Mouse (Mus musculus): ENCODE measurements around the gene Tmem97.

Tmem97 gene

GRCm38 (mm10) chr11:78512025-78512957 lies 38.3 kb downstream of the Tmem97 start, which contains the start of the genes Tmem199 and Poldip2:
Tmem199 (minus strand) TSS chr11:78512172.
Poldip2 (plus strand) TSS chr11:78512193.
- peak; percentile 92 for DNase-seq (ENCODE audit: low read depth, low spot score)

GRCm38 (mm10) chr11:78509148-78509547 lies 41.4 kb downstream of the Tmem97 start:
- DNase-seq (ENCODE audit: low read depth, low spot score) = no peak

GRCm38 (mm10) chr11:78505430-78505829 lies 45.1 kb downstream of the Tmem97 start:
- DNase-seq (ENCODE audit: low read depth, low spot score) = no peak

GRCm38 (mm10) chr11:78502909-78503650 lies 47.5 kb downstream of the Tmem97 start, which contains the start of gene Sebox:
Sebox (plus strand) TSS chr11:78503447.
- DNase-seq (ENCODE audit: low read depth, low spot score) = no peak

DNA sequence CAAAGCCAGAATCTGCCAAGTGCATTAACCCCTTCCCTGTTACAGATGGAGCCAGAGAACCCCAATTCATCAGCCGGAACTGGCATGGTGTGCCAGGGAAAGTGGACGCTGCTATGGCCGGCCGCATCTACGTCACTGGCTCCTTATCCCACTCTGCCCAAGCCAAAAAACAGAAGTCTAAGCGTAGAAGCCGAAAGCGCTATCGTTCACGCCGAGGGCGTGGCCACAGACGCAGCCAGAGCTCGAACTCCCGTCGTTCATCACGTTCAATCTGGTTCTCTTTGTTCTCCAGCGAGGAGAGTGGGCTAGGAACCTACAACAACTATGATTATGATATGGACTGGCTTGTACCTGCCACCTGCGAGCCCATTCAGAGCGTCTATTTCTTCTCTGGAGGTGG lies 49.0 kb downstream of the Tmem97 start:
- no peak for DNase-seq (ENCODE audit: low read depth, low spot score)

DNA sequence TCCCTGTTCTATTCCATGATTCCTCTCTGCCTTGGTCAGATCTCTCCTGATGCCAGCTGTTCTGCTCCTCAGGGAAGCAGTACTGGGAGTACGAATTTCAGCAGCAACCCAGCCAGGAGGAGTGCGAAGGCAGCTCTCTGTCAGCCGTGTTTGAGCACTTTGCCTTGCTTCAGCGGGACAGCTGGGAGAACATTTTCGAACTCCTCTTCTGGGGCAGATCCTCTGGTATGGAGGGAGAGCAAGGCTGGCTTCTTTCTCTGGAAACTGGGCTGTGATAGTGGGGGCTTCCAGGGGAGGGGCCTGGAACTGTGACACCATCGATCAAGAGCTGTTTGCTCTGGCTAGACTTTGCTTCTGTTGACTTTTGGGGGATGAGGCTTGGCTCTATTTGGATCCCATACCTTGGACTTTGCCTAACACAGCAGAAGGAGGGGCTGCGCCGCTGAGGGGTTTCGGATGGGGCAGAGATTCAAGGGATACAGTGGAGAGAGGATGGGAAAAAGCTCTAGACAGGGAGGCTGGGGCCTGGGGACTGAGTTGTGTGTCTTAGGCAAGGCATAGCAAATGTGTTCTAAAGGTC lies 49.9 kb downstream of the Tmem97 start:
- DNase-seq (ENCODE audit: low read depth, low spot score) = no peak

DNA sequence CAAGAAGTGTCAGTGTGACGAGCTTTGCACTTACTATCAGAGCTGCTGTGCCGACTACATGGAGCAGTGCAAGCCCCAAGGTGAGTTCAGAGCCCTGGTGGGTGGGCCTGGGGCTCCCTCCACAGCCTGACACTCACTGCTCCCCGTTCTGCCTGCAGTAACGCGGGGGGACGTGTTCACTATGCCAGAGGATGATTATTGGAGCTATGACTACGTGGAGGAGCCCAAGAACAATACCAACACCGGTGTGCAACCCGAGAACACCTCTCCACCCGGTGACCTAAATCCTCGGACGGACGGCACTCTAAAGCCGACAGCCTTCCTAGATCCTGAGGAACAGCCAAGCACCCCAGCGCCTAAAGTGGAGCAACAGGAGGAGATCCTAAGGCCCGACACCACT lies 51.0 kb downstream of the Tmem97 start:
- DNase-seq (ENCODE audit: low read depth, low spot score) = no peak

DNA sequence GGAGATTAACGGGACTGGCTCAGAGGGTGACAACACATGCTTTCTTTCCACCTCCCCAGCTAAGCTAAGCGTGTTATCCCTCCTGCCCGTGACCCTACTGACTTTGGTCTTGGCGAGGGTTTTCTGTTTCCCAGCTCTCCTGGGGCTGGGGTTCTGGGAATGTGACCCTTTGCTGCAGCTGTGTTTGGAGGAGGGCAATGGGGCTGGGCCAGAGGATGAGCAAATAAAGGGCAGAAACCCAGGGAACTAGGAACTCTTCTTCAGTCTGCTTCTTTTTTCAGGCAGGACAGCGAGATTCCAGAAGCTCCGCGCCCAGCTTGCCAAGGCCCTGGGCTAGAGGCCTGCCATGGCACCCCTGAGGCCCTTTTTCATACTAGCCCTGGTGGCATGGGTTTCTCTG lies 51.6 kb downstream of the Tmem97 start, which contains the start of gene Vtn:
Vtn (plus strand) TSS at position 88 of the 400 bp plus-strand sequence.
- DNase-seq (ENCODE audit: low read depth, low spot score) = no peak

- peak; percentile 91 for DNase-seq (ENCODE audit: low read depth, low spot score)
Measured at GRCm38 (mm10) chr11:78497544-78498522, 52.7 kb downstream of the Tmem97 start, which contains the start of gene Sarm1. Sarm1 (minus strand) TSS chr11:78497754.

DNA sequence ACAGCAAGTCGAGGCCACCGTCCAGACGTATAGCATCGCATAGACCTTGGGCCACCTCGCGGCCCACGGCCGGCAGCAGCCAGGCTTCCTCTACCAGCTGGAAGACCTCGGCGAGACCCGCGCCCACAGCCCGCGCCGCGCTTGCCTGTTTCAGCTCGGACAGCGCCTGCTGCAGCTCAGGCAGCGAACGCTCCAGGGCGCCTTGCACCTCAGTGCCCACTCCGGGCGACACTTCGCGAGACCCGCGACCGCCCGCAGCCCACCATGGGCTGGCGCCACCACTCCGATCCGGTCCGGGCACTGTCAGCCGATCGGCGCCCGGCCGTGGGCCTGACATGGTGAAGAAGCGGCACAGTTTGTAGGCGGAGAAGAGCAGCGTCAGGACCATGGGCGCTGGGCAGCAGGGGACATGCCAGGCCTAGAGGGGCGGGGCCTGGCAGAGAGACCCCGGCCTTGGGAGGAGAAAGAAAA lies 53.5 kb downstream of the Tmem97 start:
- no peak for DNase-seq (ENCODE audit: low read depth, low spot score)

DNA sequence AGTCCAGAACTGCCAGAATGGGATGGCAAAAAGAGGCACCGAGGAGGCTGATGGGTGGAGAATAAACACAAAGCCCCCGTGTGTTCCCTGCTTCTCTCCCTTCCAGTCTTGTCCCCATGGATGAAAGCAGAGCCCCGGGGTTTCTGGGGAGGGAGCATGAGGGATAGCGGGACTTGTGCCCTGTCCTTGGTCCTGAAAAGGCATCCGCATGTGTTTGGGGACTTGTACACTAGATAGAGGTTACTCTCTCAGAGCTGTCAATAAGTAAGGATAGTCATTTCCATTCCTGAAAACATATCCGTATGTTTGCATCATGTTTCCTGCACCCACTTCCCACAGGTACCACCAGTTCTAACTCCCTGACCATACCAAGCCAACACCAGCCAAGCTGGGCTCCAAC lies 54.7 kb downstream of the Tmem97 start:
- DNase-seq (ENCODE audit: low read depth, low spot score) = no peak
